Mouse (Mus musculus) brain, adult 2 months (tissue): ENCODE measurements around the gene Ak2.

Experiments used
- DNase-seq: peaks from one replicate; pipeline ENCODE4 v3.0.0; 2011; ENCODE audit warnings: low read depth, low spot score

Gene Ak2

DNA sequence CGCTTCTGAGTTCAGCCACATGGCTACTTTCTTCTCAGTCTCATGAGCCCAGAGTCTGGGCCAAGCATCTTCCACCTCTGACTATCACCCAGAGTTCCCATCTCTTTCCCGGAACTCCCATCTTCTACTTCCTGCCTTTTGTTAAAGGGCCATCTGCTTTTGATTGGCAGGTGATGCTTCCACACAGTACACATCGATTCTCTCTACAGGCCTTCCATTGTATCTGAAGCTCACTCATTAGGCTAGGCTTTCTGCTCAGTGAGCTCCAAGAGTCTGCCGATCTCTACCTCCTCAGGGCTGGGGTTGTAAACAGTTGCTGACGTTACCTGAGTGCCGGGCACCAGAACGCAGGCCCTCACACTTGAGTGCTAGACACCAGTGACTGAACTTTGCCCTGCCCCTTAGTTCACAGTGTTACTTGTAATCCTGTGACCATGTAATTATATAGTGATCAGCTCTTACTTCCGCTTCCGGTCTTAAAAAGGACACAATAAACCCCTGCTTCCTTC lies at the start of gene Ak2:
Ak2 (plus strand) TSS at position 459 of the 509 bp plus-strand sequence.
- DNase-seq, result no peak

DNA sequence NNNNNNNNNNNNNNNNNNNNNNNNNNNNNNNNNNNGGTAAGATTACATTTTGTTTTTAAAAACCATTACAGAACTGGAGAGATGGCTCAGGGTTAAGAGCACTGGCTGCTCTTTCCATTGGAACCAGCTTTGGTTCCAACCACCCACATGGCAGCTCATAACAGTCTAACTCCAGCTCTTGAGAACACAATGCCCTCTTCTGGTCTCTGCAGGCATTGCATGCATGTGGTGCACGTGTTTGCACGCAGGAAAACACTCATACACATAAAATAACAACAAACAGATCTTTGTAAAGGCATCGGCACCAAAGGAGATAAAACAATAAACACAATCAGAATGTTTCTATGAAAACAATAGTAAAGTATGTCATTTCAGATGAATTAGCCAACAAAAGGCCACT lies 49.4 kb upstream of the Ak2 start:
- DNase-seq, result no peak

DNA sequence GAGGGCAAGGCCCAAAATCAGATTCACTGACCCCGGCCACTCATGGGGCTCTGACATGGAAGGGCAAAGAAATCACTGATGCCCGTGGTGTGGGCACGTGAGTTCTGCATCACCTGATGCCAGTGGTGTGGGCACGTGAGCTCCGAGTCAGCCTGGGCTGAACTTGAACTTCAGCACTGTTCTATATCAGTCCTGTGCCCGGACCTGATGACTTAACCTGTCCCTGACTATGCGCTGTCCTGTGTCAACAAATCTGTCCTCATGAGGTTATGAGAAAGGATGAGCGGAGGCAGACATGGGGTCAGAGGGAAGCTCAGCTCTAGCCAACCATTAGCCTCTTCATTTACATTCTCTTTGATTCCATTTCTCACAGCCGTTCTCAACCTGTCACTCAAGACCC lies 45.0 kb upstream of the Ak2 start:
- no peak for DNase-seq

DNA sequence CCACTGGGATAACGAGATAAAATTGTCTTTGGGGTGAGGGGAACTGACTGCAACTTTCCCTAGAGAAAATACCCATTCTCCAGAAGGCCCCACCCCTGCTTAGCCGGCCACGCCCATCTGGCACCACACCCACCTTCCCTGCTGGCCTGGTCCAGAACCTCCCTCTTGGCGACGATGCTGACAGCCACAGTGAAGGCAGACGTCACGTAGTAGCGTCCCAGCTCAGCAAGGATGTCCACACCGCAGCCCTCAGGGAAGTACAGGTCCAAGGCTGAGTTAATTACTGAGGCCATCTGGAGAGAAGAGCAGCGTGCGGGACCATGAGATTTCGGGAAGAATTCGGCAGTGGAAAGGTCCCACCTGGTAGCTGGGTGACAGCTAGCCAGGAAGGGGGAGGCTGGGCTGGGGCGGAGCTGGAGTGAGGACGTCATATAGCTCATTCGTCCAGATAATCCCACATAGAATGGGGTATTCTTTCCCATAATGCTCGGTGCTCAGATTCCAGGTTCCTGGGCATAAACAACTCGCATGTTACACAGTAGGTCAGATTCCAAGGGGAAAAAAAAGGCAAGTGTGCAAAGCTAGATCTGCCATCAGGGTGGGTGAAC lies 44.3 kb upstream of the Ak2 start:
- DNase-seq, result peak; percentile 36

DNA sequence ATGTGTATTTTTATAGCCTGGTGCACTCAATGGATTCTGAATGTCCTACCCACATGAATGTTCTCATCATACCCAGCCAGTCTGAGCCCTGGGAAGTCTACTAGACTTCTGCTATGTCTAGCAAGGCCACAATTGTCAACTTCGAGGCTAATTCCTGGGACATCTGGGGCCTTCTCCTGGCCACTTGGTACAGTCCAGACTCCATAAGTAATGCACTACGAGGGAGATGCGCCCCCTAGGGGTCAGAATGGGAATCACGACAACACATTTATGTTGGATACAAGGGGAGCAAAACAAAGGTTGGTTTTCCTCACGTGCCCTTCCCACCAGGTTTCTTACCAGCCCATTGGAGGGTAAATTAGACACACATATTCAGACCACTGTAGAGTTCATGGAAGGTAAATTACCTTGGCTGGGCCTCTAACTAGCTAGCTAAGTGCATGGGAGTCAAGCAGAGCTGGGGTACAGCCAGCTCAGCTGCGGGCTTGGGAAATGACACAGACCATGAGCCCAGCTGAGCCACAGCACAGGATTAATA lies 43.6 kb upstream of the Ak2 start:
- peak; percentile 71 for DNase-seq

DNA sequence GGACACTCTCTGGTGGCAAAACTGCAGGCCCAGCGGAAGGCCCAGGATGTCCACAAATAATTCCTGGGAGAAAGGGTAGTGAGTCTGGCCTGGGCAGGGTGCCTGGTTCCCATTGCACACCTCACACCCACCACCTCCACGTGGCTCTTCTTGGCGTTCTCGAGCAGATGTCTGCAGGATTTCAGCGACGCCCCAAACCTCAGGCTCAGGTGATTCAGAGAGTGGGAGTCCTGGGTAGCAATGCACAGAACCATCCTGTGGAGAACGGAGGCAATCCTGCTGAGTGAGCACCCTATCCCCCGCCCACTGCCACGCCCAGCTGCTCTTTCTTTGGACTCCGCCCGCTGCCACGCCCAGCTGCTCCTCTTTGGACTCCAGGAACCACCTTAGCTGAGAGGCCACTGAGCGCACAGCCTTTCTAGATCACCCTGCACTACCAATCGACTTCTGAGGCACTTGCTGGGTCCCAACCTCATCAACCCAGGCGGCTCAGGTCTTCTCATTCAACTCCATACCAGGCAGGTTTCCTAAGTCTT lies 42.2 kb upstream of the Ak2 start:
- DNase-seq, result peak; percentile 71

DNA sequence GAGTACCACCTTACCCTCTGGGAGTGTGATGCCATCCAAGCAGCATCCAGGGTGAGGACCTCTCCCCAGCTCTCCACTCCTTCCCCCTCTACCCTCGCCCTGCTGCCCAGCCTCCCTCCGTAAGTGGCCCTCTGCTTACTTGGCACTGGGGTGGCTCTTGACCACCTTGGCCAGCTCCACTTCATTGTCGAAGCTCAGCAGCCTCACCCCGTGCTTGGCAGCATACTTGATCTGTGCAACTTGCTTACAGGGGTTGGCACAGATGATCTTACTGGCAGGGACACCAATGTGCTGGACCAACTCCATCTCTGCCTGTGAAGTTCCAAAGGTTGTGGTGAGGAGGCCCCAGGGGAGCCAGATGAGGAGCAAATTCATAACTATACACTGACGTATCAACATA lies 41.3 kb upstream of the Ak2 start:
- no peak for DNase-seq

DNA sequence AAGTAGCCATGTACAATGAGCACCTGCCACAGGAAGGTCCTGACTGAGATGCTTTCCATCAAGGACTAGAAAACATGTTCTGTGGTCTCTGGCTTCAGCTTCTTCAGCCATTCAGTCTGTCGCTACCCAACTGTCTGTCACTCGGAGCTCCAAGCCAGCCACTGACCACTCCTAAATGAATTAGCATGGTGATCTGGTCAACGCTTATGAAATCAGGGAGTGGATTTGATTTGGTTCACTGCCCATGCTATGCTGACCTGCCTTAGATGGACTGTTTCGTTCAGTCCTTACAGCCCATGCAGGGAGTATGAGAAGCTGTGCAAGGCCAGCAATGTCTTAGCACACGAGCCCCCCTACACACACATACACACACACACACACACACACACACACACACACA lies 37.9 kb upstream of the Ak2 start:
- DNase-seq, result no peak

DNA sequence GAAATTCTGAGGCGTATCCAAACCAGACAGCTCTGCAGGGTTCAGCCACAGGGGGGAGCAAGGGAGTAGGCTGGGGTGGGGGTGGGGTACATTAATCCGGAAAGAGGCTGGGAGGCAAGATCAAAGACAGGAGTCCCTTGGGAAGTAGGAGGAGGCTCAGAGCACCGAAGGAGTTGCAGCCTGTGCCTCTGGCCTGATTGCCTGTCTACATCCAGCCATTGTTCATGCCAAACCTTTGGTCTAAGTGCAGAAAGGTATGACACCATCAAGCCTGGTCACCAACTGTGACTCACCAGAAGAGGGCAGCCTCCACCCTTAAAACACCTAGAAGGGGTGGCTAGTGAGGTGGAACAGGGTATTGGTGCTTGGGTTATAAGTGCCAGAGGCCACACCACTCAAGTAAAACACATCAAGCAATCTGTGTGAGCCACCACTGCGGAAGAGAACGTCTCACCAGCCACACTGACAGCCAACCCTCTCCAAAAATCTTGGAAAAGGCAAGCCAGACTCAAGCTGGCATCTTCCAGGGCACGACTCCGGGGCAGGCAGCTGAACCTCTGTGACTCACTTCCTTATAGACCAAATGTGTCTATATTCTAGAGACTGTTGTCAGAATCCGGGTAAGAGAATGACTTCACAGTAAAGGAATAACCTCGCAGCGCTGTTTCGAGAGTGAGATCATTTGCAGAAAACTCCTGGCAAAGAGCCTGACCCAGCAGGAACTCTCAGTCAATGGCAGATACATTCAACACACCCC lies 34.4 kb upstream of the Ak2 start:
- DNase-seq, result peak; percentile 69

DNA sequence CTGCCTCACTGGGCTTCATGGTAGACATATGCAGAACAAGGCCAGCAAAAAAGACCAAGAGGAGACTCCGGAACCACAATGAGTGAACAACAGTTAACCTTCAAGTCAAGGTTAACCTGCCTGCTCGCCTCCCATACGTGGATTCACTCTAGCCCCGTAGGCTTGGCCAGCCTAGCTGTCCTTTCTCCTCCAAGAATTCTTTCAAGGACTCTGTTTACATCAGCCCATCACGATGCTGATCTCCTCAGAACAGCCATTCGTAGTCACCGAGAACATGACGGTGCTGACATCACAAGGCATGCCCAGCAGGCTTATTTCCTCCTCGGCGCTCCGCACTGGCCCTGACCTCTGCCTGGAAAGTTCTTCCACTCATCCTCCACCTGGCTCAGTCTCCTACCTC lies 33.6 kb upstream of the Ak2 start:
- no peak for DNase-seq

DNA sequence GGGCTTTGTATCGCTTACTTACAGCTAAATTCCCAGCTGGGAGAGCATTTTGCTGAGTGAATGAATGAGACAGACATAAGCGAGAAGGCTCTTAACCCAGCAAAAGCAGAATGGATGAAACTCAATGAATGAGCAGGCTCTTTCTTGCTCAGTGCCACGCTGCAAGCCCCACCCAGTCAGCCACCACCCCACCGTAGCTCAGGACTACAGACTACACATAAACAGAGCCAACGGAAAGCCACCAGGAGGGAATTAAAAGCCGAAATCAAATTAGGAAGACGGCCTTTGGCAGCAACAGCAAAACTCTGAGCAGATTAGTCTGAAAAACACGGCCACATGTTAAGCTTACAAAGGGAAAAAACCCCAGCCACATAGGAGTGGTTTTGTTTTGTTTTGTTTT lies 32.9 kb upstream of the Ak2 start:
- DNase-seq, result no peak

DNA sequence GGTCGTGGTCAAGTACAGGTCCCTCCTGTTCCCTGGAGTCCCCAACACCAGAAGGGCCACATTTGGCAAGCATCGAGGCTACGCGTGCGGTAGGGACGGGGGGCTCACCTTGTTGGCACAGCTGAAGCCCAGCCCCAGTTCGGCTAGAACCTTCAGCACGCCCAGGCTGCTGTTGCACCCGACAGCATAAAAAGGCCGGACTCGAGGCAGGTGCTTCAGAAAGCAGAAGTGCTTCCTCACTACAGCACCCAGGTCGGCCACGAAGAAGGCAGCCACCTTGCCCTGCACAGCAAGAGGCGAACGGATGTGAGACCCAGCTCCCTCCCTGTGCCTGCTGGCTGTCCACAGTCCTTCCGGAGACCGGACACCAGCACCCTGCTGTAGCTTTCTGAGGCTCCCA lies 32.1 kb upstream of the Ak2 start:
- no peak for DNase-seq

DNA sequence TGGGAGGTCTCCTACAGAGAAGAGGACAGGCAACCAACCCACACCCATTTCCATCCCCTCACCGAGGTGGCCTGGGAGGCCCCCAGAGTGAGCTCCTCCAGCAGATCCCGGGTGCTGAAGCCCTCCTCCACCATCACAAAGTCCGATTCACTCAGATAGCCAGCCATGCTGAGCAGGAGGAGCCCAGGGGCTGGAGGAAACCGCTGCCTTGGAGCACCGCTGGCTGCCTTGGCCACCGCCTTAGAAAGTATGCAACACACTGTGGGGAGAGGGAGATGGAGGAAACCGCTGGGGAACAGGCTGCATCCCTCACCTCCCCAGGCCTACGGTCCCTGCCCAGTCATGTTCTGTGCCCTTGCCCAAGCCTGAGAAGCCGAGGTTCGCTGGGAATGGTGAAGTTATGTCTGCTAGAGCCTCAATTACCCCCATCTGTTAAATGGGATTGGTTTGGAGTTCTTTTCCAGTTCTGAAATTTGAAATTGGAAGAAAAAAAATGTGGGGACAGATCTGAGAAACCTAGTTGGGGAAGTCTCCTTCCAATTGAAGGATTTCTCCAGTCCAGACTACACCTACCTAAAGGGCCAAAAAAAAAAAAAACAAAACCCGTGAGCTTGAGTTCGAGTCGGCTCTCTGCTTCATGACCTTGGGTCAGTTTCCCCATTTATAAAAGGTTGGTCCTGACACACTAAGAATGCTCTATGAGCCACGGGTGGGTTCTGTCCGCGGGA lies 30.3 kb upstream of the Ak2 start:
- DNase-seq, result no peak

DNA sequence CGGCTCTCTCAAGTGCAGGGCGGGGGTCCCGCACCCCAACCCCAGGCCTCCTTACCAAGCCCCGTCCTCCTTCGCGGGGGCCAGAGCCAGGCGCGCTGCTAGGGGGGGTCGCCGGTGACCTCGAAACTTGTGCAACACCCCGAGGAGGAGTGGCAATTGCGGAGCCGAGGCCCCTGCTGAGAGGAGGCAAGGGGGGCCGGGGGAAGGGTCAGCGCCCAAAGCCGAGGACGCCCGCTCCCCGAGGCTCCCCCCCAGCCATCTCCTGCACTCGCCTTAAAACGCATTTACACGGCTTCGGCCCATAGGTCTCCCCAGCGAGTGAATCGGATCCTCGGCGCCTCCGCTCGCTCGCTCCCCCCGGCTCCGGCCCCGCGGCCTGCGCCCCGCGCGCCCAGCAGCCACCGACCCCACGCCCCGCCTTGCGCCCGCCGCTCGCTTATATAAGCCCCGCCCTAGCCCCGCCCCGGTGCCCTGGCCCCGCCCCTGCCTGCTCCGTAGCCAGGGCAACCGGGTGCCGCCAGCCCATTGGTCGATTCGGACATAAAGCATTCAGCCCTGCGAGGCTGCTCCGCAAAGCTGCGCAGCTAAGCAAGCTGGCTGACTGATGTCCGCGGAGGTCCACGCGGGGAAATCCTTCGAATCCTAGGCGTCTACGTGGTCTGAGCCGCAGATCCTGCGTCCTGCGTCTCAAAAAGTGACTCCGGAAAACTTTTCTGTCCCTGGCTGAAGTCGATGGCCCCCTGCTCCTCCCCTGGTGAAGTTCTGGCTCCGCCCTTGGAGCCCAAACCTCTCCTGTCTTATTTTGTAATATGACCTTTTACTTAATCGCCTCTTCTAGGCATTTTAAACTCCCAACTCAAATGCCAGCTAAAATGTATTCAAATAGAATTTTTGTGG lies 29.5 kb upstream of the Ak2 start, which contains the start of gene Azin2:
Azin2 (minus strand) TSS at position 414 of the 897 bp plus-strand sequence.
- DNase-seq, result peak; percentile 96

DNA sequence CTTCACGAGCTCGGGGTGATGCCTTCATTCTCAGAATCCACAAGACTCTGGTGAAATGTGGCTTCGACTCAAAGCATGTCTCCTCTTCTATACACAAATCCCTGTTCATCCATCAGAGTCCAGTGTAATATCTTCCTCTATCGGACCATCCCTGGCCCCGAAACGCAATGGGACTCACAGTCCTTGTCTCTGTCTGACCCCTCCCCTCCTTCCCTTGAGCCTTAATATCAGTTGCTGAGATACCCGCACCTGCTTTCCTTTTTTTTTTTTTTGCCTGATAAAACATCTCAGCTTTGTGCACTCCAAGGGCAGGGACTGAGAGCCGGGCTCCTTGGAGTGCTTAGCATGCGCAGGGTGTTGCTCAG lies 28.9 kb upstream of the Ak2 start:
- DNase-seq, result no peak

DNA sequence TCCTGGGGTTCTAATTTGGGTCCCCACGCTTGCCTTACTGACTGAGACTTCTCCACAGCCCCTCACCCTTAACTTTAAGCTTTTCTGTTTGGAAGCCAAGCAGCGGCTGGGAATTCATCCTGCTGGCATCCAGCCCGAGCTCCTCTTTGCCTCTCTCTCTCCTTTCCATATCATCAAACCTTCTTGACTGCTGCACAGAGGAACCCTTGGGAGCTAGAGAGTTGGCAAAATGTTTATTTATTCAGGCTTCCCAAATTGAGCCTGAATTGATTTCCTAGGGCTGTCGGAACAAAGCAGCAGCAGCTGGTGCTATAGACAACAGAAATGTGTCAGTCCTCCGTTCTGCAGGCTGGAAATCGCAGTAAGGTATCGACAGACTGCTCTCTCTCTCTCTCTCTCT lies 25.0 kb upstream of the Ak2 start:
- DNase-seq, result peak; percentile 54

DNA sequence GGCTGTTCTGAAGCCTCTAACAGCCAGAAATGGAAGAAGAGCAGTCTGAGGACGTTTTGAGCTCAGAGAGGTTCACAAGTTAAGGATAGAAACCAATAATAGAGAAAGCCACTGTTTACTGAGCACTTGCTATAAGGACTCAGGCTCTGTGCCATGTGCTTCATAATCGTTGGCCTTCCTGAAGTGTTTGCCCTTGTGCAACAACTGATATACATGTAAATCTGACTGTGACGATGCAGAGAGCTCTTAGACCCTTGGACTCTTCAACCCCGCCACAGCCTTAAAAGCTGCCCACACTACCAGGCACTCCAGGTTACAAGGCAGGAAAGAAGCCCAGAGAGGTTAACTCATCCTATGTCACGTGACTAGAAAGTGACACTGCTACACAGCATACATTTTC lies 22.7 kb upstream of the Ak2 start:
- no peak for DNase-seq

DNA sequence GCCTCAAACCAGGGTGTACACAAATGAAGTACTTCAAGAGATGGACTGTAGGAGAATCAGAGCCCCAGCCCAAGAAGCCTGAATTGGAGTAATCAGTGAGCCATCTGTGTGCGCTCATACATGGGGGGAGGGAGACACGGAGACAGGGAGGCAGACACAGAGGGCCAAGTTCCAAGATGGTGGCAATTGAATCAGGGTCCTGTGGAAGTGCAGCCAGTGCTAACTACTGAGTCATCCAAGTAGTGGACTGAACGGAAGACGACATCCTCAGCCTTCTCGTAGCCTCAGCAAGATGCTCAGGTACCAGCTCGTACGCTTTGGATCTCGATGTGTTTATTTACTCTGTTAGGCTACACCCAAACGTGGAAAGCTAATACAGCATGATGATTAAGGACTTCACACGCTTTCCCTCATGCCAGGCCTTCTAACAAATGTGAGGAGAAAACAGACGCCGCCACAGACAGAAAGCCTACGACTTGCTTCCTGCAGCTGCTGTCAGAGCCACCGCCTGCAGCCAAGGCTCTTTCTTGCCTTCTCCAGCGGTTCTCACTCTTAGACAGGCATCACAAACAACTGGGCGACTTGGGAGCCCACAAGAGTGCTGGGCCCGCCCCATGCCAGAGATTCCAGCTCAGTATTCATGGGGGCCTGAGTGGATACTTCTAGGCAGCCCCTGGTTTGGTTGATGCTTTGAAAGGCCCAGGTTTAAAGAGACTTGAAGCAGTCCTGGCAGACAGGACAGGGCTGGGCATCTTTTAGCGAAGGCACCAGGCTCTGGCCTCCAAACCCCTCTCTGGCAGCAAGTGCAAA lies 21.9 kb upstream of the Ak2 start:
- no peak for DNase-seq

DNA sequence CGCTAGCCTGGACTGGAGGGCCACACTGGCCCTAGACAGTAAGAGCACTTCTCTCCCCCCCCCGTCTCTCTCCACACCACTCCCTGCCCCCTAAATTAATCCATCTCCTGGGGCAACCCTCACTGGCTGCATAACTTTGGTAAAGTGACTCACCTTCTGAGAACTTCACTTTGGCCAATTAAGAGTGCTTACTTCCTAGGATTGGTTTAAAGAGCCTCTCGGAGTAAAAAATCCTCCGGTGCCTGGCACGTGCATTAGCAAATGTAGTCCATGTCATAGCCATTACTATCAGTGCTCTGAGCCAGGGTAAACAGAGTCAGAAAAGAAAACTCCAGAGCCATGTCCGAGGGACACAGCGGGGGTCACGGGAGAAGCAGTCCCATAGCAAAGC lies 21.3 kb upstream of the Ak2 start:
- DNase-seq, result no peak

DNA sequence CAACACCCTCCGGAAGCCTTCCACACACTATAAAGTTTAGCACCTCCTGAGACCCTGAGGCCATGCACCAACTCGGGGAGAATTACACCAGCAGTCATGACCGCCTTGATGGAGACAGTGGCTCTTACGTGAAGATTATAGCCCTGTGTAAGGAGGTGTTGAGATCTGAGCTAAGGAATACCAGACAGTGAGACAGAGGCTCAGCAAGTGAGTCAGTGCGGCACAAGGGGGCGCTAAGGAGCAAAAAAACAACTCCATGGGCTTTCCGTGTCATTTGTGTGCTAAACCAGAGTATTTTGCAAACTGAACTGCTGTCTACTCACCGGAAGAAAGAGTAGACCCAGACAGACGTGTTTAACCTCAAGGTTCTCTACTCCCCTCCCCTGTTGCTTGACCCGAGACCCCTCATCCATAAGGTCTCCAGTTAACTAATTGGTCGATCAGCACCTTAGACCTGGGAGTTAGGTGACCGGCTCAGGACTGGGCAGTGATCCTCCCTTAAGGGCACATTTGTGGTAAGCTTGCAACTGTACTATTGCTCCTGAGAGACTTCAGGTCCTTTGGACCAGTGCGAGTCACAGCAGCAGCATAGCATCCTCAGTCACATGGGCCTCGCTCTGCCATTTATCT lies 20.6 kb upstream of the Ak2 start:
- peak; percentile 84 for DNase-seq
